Mouse (Mus musculus): Measurements from ENCODE around the gene Tomm20. TPM values are rescaled to one million over a fixed set of nuclear protein-coding genes. Genes with fewer than 3 reads are reported as not detected.
"Not testable (repeated sequence)": the region's sequence is repeated elsewhere in the genome, so short reads cannot be mapped to it uniquely, and the experiment has no call there.

Tomm20 gene
- polyA plus RNA-seq, 1 experiment: 450 TPM

GRCm38 (mm10) chr8:126885554-126886485 is 59.8 kb downstream of the Tomm20 start:
- 74% methylated on average over 13 of the region's 13 CpGs for WGBS
- peak overlapping the region; percentile 61 for H3K27ac ChIP-seq (ENCODE audit: insufficient read depth, low read depth, low read length)

GRCm38 (mm10) chr8:126884202-126884926 is 61.3 kb downstream of the Tomm20 start:
- peak overlapping the region; percentile 46 for H3K27ac ChIP-seq (ENCODE audit: insufficient read depth, low read depth, low read length)
- TF ChIP-seq CTCF (IDR thresholded peaks at IDR 0.05; ENCODE audit: extremely low read depth, insufficient read length, insufficient replicate concordance, low read depth, low read length) (no peak), POLR2A (IDR thresholded peaks at IDR 0.05; ENCODE audit: low read depth, low read length) (no peak)
- no peak overlapping the region for H3K4me3 ChIP-seq (ENCODE audit: low read depth, low read length)
- H3K36me3 ChIP-seq (ENCODE audit: control insufficient read depth, insufficient read depth, low read length): no peaks in the 10 kb centered on the region
- 66% methylated on average over 6 of the region's 6 CpGs for WGBS
- H3K27me3 ChIP-seq (ENCODE audit: control insufficient read depth, insufficient read depth, low read length): no peaks in the 10 kb centered on the region
- peaks cover 16% of the 10 kb centered on the region; the same call in 1 of the 2 replicates for H3K4me1 ChIP-seq (ENCODE audit: control insufficient read depth, insufficient read depth, insufficient read length, low read length)

More at GRCm38 (mm10) chr8:126885554-126886485, 59.8 kb downstream of the Tomm20 start:
- Histone ChIP-seq H3K4me1 (ENCODE audit: control insufficient read depth, insufficient read depth, insufficient read length, low read length) (peaks cover 16% of the 10 kb centered on the region; the same call in 1 of the 2 replicates), H3K27me3 (ENCODE audit: control insufficient read depth, insufficient read depth, low read length) (no peaks in the 10 kb centered on the region), H3K36me3 (ENCODE audit: control insufficient read depth, insufficient read depth, low read length) (no peaks in the 10 kb centered on the region), H3K4me3 (ENCODE audit: low read depth, low read length) (0 out of 2 replicates have a peak overlapping the region, but pooled peaks have one; percentile 21)
- TF ChIP-seq POLR2A (IDR thresholded peaks at IDR 0.05; ENCODE audit: low read depth, low read length) (peak; percentile 36; the same call in 1 of the 2 replicates), CTCF (IDR thresholded peaks at IDR 0.05; ENCODE audit: extremely low read depth, insufficient read length, insufficient replicate concordance, low read depth, low read length) (peak; percentile 66; the same call in 1 of the 2 replicates)

GRCm38 (mm10) chr8:126883752-126884151 is 61.9 kb downstream of the Tomm20 start:
- H3K4me3 ChIP-seq (ENCODE audit: low read depth, low read length): no peak overlapping the region
- no peak overlapping the region for H3K27ac ChIP-seq (ENCODE audit: insufficient read depth, low read depth, low read length)
- WGBS: 71% methylated on average over 5 of the region's 5 CpGs
- TF ChIP-seq POLR2A (IDR thresholded peaks at IDR 0.05; ENCODE audit: low read depth, low read length): no peak
- TF ChIP-seq CTCF (IDR thresholded peaks at IDR 0.05; ENCODE audit: extremely low read depth, insufficient read length, insufficient replicate concordance, low read depth, low read length): no peak
- H3K36me3 ChIP-seq (ENCODE audit: control insufficient read depth, insufficient read depth, low read length): no peaks in the 10 kb centered on the region
- no peaks in the 10 kb centered on the region for H3K27me3 ChIP-seq (ENCODE audit: control insufficient read depth, insufficient read depth, low read length)
- peaks cover 16% of the 10 kb centered on the region; the same call in 1 of the 2 replicates for H3K4me1 ChIP-seq (ENCODE audit: control insufficient read depth, insufficient read depth, insufficient read length, low read length)

DNA sequence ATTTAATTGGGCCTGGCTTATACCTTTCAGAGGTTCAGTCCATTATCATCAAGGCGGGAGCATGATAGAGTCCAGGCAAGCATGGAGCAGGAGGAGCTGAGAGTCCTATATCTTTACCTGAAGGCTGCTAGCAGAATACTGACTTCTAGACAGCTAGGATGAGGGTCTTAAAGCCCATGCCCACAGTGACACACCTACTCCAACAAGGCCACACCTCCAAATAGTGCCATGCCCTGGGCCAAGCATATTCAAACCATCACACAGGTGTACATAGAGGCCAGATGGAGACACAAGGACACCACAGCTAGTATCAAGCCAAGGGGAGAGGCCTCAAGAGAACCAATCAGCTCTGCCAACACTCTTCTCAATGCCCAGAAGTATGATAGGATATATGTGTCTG is 63.1 kb downstream of the Tomm20 start:
- WGBS: 96% methylated on average over 1 of the region's 1 CpGs

GRCm38 (mm10) chr8:126881641-126882140 is 64.0 kb downstream of the Tomm20 start:
- no peak for TF ChIP-seq POLR2A (IDR thresholded peaks at IDR 0.05; ENCODE audit: low read depth, low read length)
- Histone ChIP-seq H3K4me3 (ENCODE audit: low read depth, low read length) (no peak overlapping the region), H3K27me3 (ENCODE audit: control insufficient read depth, insufficient read depth, low read length) (no peaks in the 10 kb centered on the region), H3K27ac (ENCODE audit: insufficient read depth, low read depth, low read length) (no peak overlapping the region), H3K36me3 (ENCODE audit: control insufficient read depth, insufficient read depth, low read length) (no peaks in the 10 kb centered on the region), H3K4me1 (ENCODE audit: control insufficient read depth, insufficient read depth, insufficient read length, low read length) (peaks cover 18% of the 10 kb centered on the region; the same call in 1 of the 2 replicates)
- 69% methylated on average over 4 of the region's 4 CpGs for WGBS

More for the DNA sequence above, 63.1 kb downstream of the Tomm20 start:
- peaks cover 16% of the 10 kb centered on the region; the same call in 1 of the 2 replicates for H3K4me1 ChIP-seq (ENCODE audit: control insufficient read depth, insufficient read depth, insufficient read length, low read length)
- H3K27me3 ChIP-seq (ENCODE audit: control insufficient read depth, insufficient read depth, low read length); H3K4me3 ChIP-seq (ENCODE audit: low read depth, low read length); H3K36me3 ChIP-seq (ENCODE audit: control insufficient read depth, insufficient read depth, low read length); H3K27ac ChIP-seq (ENCODE audit: insufficient read depth, low read depth, low read length): not testable (repeated sequence)

Other genes starting within 250 kb of the Tomm20 start
- 0.42 and 2.6 TPM in 2 replicates for gene Rbm34, start 25.2 kb upstream of the Tomm20 start, polyA plus RNA-seq (2012; rRNA removed)
- gene Pard3, start 118.0 kb upstream of the Tomm20 start, polyA plus RNA-seq (2012; rRNA removed): 27.2 and 52.9 TPM in 2 replicates